Mouse (Mus musculus) lung, postnatal 0 days (tissue): ENCODE data around the gene 2700049A03Rik. TPM values are rescaled to one million over a fixed set of nuclear protein-coding genes. Genes with fewer than 3 reads are reported as not detected.

Experiments
- ATAC-seq: fragments of 200-750 bp; cut with Nextera tagmentation; 2 replicates; pipeline ENCODE4 v1.8.0; 2017; ENCODE audit warnings: moderate library complexity
- DNase-seq: peaks from one replicate; pipeline ENCODE4 v3.0.0-alpha.2; 2016; ENCODE audit warnings: low spot score
- H3K27ac ChIP-seq: fragments of 300-500 bp; sonication (generic); 2 replicates; pipeline ENCODE4 v1.5.1; 2014; ENCODE audit warnings: antibody characterized with exemption, mild to moderate bottlenecking, low read length, mixed read lengths
- H3K27me3 ChIP-seq: fragments of 300-500 bp; sonication (generic); replicated peaks from 2 replicates; pipeline ENCODE4 v1.6.1; 2014; ENCODE audit warnings: low read length, mixed read lengths; ENCODE audit not compliant: insufficient read depth
- H3K36me3 ChIP-seq: fragments of 300-500 bp; sonication (generic); 2 replicates; pipeline ENCODE4 v1.6.1; 2014; ENCODE audit warnings: low read length, mixed read lengths; ENCODE audit not compliant: insufficient read depth
- H3K4me1 ChIP-seq: fragments of 300-500 bp; sonication (generic); 2 replicates; pipeline ENCODE4 v1.6.1; 2014; ENCODE audit warnings: antibody characterized with exemption, low read depth, low read length, mixed read lengths; ENCODE audit not compliant: insufficient read depth
- H3K4me2 ChIP-seq: fragments of 300-500 bp; sonication (generic); replicated peaks from 2 replicates; pipeline ENCODE4 v1.6.1; 2014; ENCODE audit warnings: low read depth, mild to moderate bottlenecking, low read length, moderate library complexity, mixed read lengths
- H3K4me3 ChIP-seq: fragments of 300-500 bp; sonication (generic); 2 replicates; pipeline ENCODE4 v1.5.1; 2014; ENCODE audit warnings: low read depth, low read length
- H3K9ac ChIP-seq: fragments of 300-500 bp; sonication (generic); replicated peaks from 2 replicates; pipeline ENCODE4 v1.6.1; 2014; ENCODE audit warnings: low read depth, mild to moderate bottlenecking
- H3K9me3 ChIP-seq: fragments of 300-500 bp; sonication (generic); 2 replicates; pipeline ENCODE4 v1.6.1; 2016; ENCODE audit warnings: low read length, mixed read lengths
- CTCF ChIP-seq: IDR thresholded peaks from 2 replicates; pipeline ENCODE4 v1.5.1; 2016; ENCODE audit warnings: antibody characterized with exemption, mild to moderate bottlenecking
- EP300 ChIP-seq: IDR thresholded peaks from 2 replicates; pipeline ENCODE4 v1.6.1; 2016; ENCODE audit warnings: antibody characterized with exemption, mild to moderate bottlenecking, control low read depth
- WGBS: fragments of 180-500 bp; shearing (Covaris S2); extraction: QIAGEN DNeasy Blood & Tissue Kit; methylation state at CpG from one replicate; pipeline ENCODE4 v1.1.7; 2014; 5-methylcytosine and 5-hydroxymethylcytosine counted together
- polyA plus RNA-seq: library from polyadenylated mRNA; unstranded; fragments of >200 nt; fragmentation: Nextera tagmentation; extraction: Ambion mirVana; gene quantifications from 2 replicates; pipeline ENCODE4 v1.2.1, GENCODE M21; 2015

2700049A03Rik gene
- polyA plus RNA-seq, 1 experiment from 2014 or later: 8.1 TPM

DNA sequence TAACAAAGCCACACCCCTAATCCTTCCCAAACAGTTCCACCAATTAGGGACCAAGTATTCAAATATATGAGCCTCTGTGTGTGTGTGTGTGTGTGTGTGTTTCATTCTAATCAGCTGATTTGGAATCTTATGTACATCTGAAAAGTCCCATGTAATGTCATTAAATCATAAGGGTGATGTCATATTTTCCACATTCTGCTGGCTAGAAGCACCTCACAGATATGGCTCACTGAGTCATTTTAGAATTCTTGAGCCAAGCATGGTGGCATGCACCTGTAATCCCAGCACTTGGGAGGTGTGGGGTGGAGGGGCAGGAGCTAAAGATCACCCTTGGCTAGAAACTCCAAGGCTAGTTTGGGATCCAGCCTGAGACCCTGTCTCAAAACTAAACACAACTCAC, 148.8 kb downstream of the 2700049A03Rik start:
- no peak for TF ChIP-seq CTCF
- TF ChIP-seq EP300: no peak
- DNase-seq (no peak), ATAC-seq (no peak)
- H3K27ac ChIP-seq: no peak overlapping the region
- H3K4me2 ChIP-seq: no peak overlapping the region
- no peak overlapping the region for H3K4me3 ChIP-seq
- H3K9ac ChIP-seq: no peak overlapping the region
- H3K36me3 ChIP-seq: no peaks in the 10 kb centered on the region
- H3K27me3 ChIP-seq: no peaks in the 10 kb centered on the region
- H3K4me1 ChIP-seq: no peaks in the 10 kb centered on the region
- no peaks in the 10 kb centered on the region for H3K9me3 ChIP-seq

DNA sequence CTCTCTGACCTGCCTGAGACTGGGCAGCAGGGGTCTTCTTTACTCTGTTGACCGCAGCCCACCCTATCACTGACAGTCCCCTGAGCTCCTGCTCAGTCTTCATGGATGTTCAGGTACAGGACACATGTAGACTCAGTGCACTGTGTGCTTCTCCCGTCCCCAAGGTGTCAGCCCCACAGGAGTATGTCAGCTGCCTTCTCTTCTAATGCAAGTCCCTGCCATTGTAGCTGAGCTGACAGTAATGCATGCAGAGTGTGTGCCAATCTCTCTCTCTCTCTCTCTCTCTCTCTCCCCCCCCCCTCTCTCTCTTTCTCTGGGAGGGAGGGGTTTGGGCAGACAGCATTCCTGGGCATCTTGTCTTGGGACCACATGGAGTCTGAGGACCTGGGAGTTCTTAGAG, 153.8 kb downstream of the 2700049A03Rik start:
- no peaks in the 10 kb centered on the region for H3K27me3 ChIP-seq
- H3K9ac ChIP-seq: no peak overlapping the region
- TF ChIP-seq EP300: no peak
- no peak for TF ChIP-seq CTCF
- no peaks in the 10 kb centered on the region for H3K36me3 ChIP-seq
- no peak overlapping the region for H3K4me2 ChIP-seq
- H3K9me3 ChIP-seq: no peaks in the 10 kb centered on the region
- 64% methylated on average over 2 of the region's 2 CpGs for WGBS
- no peak for DNase-seq
- peaks cover 3% of the 10 kb centered on the region; the same call in 1 of the 2 replicates for H3K4me1 ChIP-seq
- no peak for ATAC-seq
- no peak overlapping the region for H3K4me3 ChIP-seq
- H3K27ac ChIP-seq: no peak overlapping the region

Other genes with a start within 250 kb of the 2700049A03Rik start
- gene Actr10, start 199.0 kb upstream of the 2700049A03Rik start, polyA plus RNA-seq: 192 and 206 TPM in 2 replicates
- gene Psma3, start 162.2 kb upstream of the 2700049A03Rik start, polyA plus RNA-seq: 375 and 418 TPM in 2 replicates
- 42.9 and 45.1 TPM in 2 replicates for gene Arid4a, start 120.9 kb upstream of the 2700049A03Rik start, polyA plus RNA-seq
- 0.86 and 1.0 TPM in 2 replicates for gene Tomm20l, start 25.4 kb upstream of the 2700049A03Rik start, polyA plus RNA-seq
- gene Timm9, start 164 bp upstream of the 2700049A03Rik start, polyA plus RNA-seq: 33.3 and 36.2 TPM in 2 replicates
- 4.0 and 5.5 TPM in 2 replicates for gene Dact1, start 173.0 kb downstream of the 2700049A03Rik start, polyA plus RNA-seq